Mouse (Mus musculus): ENCODE results near the gene Copz2. TPM values are rescaled to one million over a fixed set of nuclear protein-coding genes. Genes with fewer than 3 reads are reported as not detected.

The Copz2 gene
- total and polyA plus RNA-seq, 2 experiments, result 20.7 to 43.5 TPM

GRCm38 (mm10) chr11:96872441-96873379 is 23.0 kb downstream of the Copz2 start:
- Histone ChIP-seq H3K4me1 (ENCODE audit: control insufficient read depth, insufficient read depth, low read length) (no peaks in the 10 kb centered on the region), H3K79me2 (ENCODE audit: control insufficient read depth, insufficient read depth, low read length) (no peaks in the 10 kb centered on the region), H3K36me3 (ENCODE audit: control insufficient read depth, insufficient read depth, low read length) (no peaks in the 10 kb centered on the region), H3K27ac (replicated peaks; ENCODE audit: insufficient read depth, low read depth, low read length) (no peak overlapping the region), H3K9ac (ENCODE audit: low read depth, low read length) (no peak overlapping the region), H3K4me3 (ENCODE audit: insufficient read depth, low read depth, low read length) (no peak overlapping the region), H3K27me3 (ENCODE audit: control insufficient read depth, insufficient read depth, low read length) (peaks cover 2% of the 10 kb centered on the region; the same call in 1 of the 2 replicates)
- DNase-seq (ENCODE audit: extremely low read depth, low read depth, low spot score), result no peak
- TF ChIP-seq CTCF (IDR thresholded peaks at IDR 0.05; ENCODE audit: low read depth, low read length) (no peak), POLR2A (IDR thresholded peaks at IDR 0.05; ENCODE audit: extremely low read depth, insufficient read depth, low read length) (no peak)
- WGBS, result 32% methylated on average over 24 of the region's 24 CpGs

GRCm38 (mm10) chr11:96873601-96874140 is 24.0 kb downstream of the Copz2 start:
- Histone ChIP-seq H3K27me3 (ENCODE audit: control insufficient read depth, insufficient read depth, low read length) (peaks cover 2% of the 10 kb centered on the region; the same call in 1 of the 2 replicates), H3K36me3 (ENCODE audit: control insufficient read depth, insufficient read depth, low read length) (no peaks in the 10 kb centered on the region), H3K4me3 (ENCODE audit: insufficient read depth, low read depth, low read length) (no peak overlapping the region), H3K27ac (replicated peaks; ENCODE audit: insufficient read depth, low read depth, low read length) (no peak overlapping the region), H3K9ac (ENCODE audit: low read depth, low read length) (no peak overlapping the region), H3K4me1 (ENCODE audit: control insufficient read depth, insufficient read depth, low read length) (no peaks in the 10 kb centered on the region), H3K79me2 (ENCODE audit: control insufficient read depth, insufficient read depth, low read length) (no peaks in the 10 kb centered on the region)
- 73% methylated on average over 11 of the region's 11 CpGs for WGBS
- DNase-seq (ENCODE audit: extremely low read depth, low read depth, low spot score), result no peak
- TF ChIP-seq CTCF (IDR thresholded peaks at IDR 0.05; ENCODE audit: low read depth, low read length) (no peak), POLR2A (IDR thresholded peaks at IDR 0.05; ENCODE audit: extremely low read depth, insufficient read depth, low read length) (no peak)

- WGBS, result 44% methylated on average over 4 of the region's 4 CpGs
- Histone ChIP-seq H3K27me3 (ENCODE audit: control insufficient read depth, insufficient read depth, low read length) (peaks cover 2% of the 10 kb centered on the region; the same call in 1 of the 2 replicates), H3K36me3 (ENCODE audit: control insufficient read depth, insufficient read depth, low read length) (no peaks in the 10 kb centered on the region), H3K27ac (replicated peaks; ENCODE audit: insufficient read depth, low read depth, low read length) (no peak overlapping the region), H3K4me3 (ENCODE audit: insufficient read depth, low read depth, low read length) (no peak overlapping the region), H3K9ac (ENCODE audit: low read depth, low read length) (no peak overlapping the region), H3K4me1 (ENCODE audit: control insufficient read depth, insufficient read depth, low read length) (no peaks in the 10 kb centered on the region), H3K79me2 (ENCODE audit: control insufficient read depth, insufficient read depth, low read length) (no peaks in the 10 kb centered on the region)
- DNase-seq (ENCODE audit: extremely low read depth, low read depth, low spot score), result no peak
- TF ChIP-seq POLR2A (IDR thresholded peaks at IDR 0.05; ENCODE audit: extremely low read depth, insufficient read depth, low read length), result no peak
- TF ChIP-seq CTCF (IDR thresholded peaks at IDR 0.05; ENCODE audit: low read depth, low read length), result no peak
Measured at GRCm38 (mm10) chr11:96875270-96875669, 25.6 kb downstream of the Copz2 start.

GRCm38 (mm10) chr11:96875745-96876144 is 26.1 kb downstream of the Copz2 start:
- Histone ChIP-seq H3K27ac (replicated peaks; ENCODE audit: insufficient read depth, low read depth, low read length) (no peak overlapping the region), H3K79me2 (ENCODE audit: control insufficient read depth, insufficient read depth, low read length) (no peaks in the 10 kb centered on the region), H3K4me3 (ENCODE audit: insufficient read depth, low read depth, low read length) (no peak overlapping the region), H3K27me3 (ENCODE audit: control insufficient read depth, insufficient read depth, low read length) (peaks cover 2% of the 10 kb centered on the region; the same call in 1 of the 2 replicates), H3K36me3 (ENCODE audit: control insufficient read depth, insufficient read depth, low read length) (no peaks in the 10 kb centered on the region), H3K9ac (ENCODE audit: low read depth, low read length) (no peak overlapping the region), H3K4me1 (ENCODE audit: control insufficient read depth, insufficient read depth, low read length) (no peaks in the 10 kb centered on the region)
- DNase-seq (ENCODE audit: extremely low read depth, low read depth, low spot score), result no peak
- TF ChIP-seq POLR2A (IDR thresholded peaks at IDR 0.05; ENCODE audit: extremely low read depth, insufficient read depth, low read length) (no peak), CTCF (IDR thresholded peaks at IDR 0.05; ENCODE audit: low read depth, low read length) (no peak)
- WGBS, result 2% methylated on average over 35 of the region's 35 CpGs

GRCm38 (mm10) chr11:96876300-96877040 is 26.8 kb downstream of the Copz2 start:
- H3K27me3 ChIP-seq (ENCODE audit: control insufficient read depth, insufficient read depth, low read length), result peaks cover 2% of the 10 kb centered on the region; the same call in 1 of the 2 replicates
- no peak for TF ChIP-seq CTCF (IDR thresholded peaks at IDR 0.05; ENCODE audit: low read depth, low read length)
- no peak for TF ChIP-seq POLR2A (IDR thresholded peaks at IDR 0.05; ENCODE audit: extremely low read depth, insufficient read depth, low read length)
- H3K9ac ChIP-seq (ENCODE audit: low read depth, low read length), result no peak overlapping the region
- no peak overlapping the region for H3K4me3 ChIP-seq (ENCODE audit: insufficient read depth, low read depth, low read length)
- no peak for DNase-seq (ENCODE audit: extremely low read depth, low read depth, low spot score)
- H3K36me3 ChIP-seq (ENCODE audit: control insufficient read depth, insufficient read depth, low read length), result no peaks in the 10 kb centered on the region
- WGBS, result 52% methylated on average over 13 of the region's 13 CpGs
- H3K79me2 ChIP-seq (ENCODE audit: control insufficient read depth, insufficient read depth, low read length), result no peaks in the 10 kb centered on the region
- H3K4me1 ChIP-seq (ENCODE audit: control insufficient read depth, insufficient read depth, low read length), result no peaks in the 10 kb centered on the region
- H3K27ac ChIP-seq (replicated peaks; ENCODE audit: insufficient read depth, low read depth, low read length), result no peak overlapping the region
